In the genomic region with DNA sequence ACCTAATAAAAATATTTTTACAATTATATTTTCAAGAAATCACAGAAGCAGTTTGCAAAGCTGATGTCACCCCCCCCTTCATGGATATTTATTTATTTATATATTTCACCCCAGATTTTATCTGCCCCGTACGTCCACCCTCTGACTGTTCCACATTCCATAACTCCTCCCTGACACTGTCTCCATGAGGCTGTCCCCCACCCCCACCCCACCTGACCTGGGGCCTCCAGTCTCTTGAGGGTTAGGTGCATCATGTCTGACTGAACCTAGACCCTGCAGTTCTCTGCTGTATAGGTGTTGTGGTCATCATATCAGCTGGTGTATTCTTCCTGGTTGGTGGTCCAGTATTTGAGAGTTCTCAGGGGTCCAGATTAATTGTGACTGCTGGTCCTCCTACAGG, we compare ENCODE assay signal across 21 mouse cellular contexts.
A peak's percentile ranks its signal among the peaks of the same experiment; 100 is the strongest.
DNase-seq lines count a peak whose midpoint lies in the region; ATAC-seq and TF ChIP-seq lines count a peak whose summit lies in the region.
"Had no signal": no experiment of that assay in that cellular context is flagged by ENCODE, and none has a peak within 500 bp of the region (broad histone marks: within the 10 kb centered on the region; RNA-seq: fewer than 3 reads in every experiment).

No protein-coding gene starts in this region.

- WGBS in forebrain, embryonic 12.5 days, result 90% methylated on average over 2 of the region's 2 CpGs
- 92% methylated on average over 2 of the region's 2 CpGs for WGBS in forebrain, postnatal 0 days
- WGBS in kidney, postnatal 0 days, result 81% methylated on average over 2 of the region's 2 CpGs
- WGBS in midbrain, embryonic 14.5 days, result 91% methylated on average over 2 of the region's 2 CpGs
- WGBS in midbrain, embryonic 15.5 days, result 89% methylated on average over 2 of the region's 2 CpGs

- no peak for DNase-seq in forebrain, postnatal 0 days
- no peak for DNase-seq in kidney, postnatal 0 days (ENCODE audit: low spot score)
- DNase-seq in kidney, adult 8-10 months, result no peak
- DNase-seq in midbrain, embryonic 14.5 days, result no peak
- DNase-seq: adrenal gland, adult 2 months; adrenal gland, postnatal 10 days; adrenal gland, postnatal 25 days; cerebellum, adult 11 months; cerebellum, adult 18-20 months; cerebellum, adult 8-10 months; cerebellum, adult 9-11 months; cerebellum, postnatal 14 days; cerebellum, postnatal 36 days; embryo, embryonic 11 days had no signal

- H3K27me3 ChIP-seq in forebrain, embryonic 12.5 days, result no peaks in the 10 kb centered on the region
- no peaks in the 10 kb centered on the region for H3K27me3 ChIP-seq in forebrain, postnatal 0 days (ENCODE audit: insufficient read depth, low read length)
- H3K27me3 ChIP-seq in kidney, postnatal 0 days (ENCODE audit: insufficient read depth, low read length), result no peaks in the 10 kb centered on the region
- H3K27me3 ChIP-seq in midbrain, embryonic 14.5 days (ENCODE audit: control insufficient read depth, insufficient read depth, low read length), result no peaks in the 10 kb centered on the region
- no peaks in the 10 kb centered on the region for H3K27me3 ChIP-seq in midbrain, embryonic 15.5 days (replicated peaks)
- H3K27me3 ChIP-seq: embryonic facial prominence, embryonic 13.5 days; embryonic facial prominence, embryonic 15.5 days; forebrain, embryonic 15.5 days had no signal

- H3K36me3 ChIP-seq in forebrain, embryonic 12.5 days (replicated peaks), result no peaks in the 10 kb centered on the region
- H3K36me3 ChIP-seq in forebrain, postnatal 0 days (ENCODE audit: insufficient read depth), result no peaks in the 10 kb centered on the region
- H3K36me3 ChIP-seq in kidney, postnatal 0 days (ENCODE audit: insufficient read depth, low read length), result no peaks in the 10 kb centered on the region
- no peaks in the 10 kb centered on the region for H3K36me3 ChIP-seq in midbrain, embryonic 14.5 days (ENCODE audit: control insufficient read depth, insufficient read depth, low read length)
- no peaks in the 10 kb centered on the region for H3K36me3 ChIP-seq in midbrain, embryonic 15.5 days (replicated peaks)
- H3K36me3 ChIP-seq: embryonic facial prominence, embryonic 13.5 days; embryonic facial prominence, embryonic 15.5 days; forebrain, embryonic 10.5 days; forebrain, embryonic 15.5 days had no signal

- no peak overlapping the region for H3K4me3 ChIP-seq in forebrain, embryonic 12.5 days (replicated peaks)
- no peak overlapping the region for H3K4me3 ChIP-seq in forebrain, postnatal 0 days (ENCODE audit: low read depth, low read length)
- H3K4me3 ChIP-seq in kidney, postnatal 0 days (replicated peaks; ENCODE audit: low read depth, low read length), result no peak overlapping the region
- H3K4me3 ChIP-seq in midbrain, embryonic 14.5 days (replicated peaks; ENCODE audit: low read depth, low read length), result no peak overlapping the region
- no peak overlapping the region for H3K4me3 ChIP-seq in midbrain, embryonic 15.5 days
- H3K4me3 ChIP-seq: embryonic facial prominence, embryonic 13.5 days; embryonic facial prominence, embryonic 15.5 days; erythroblast, embryonic 14.5 days; forebrain, embryonic 10.5 days; forebrain, embryonic 15.5 days had no signal

- 0 out of 2 replicates have a peak, but pooled peaks have one; percentile 30 for ATAC-seq in forebrain, embryonic 12.5 days (ENCODE audit: low FRiP score)
- ATAC-seq in forebrain, postnatal 0 days, result no peak
- ATAC-seq in kidney, postnatal 0 days (replicated peaks; ENCODE audit: low FRiP score, low read depth), result 0 out of 2 replicates have a peak, but pooled peaks have one; percentile 36
- 0 out of 2 replicates have a peak, but pooled peaks have one; percentile 34 for ATAC-seq in midbrain, embryonic 14.5 days (ENCODE audit: low FRiP score, low TSS enrichment)
- ATAC-seq in midbrain, embryonic 15.5 days (replicated peaks), result no peak
- ATAC-seq: forebrain, embryonic 15.5 days had no signal

- no peak overlapping the region for H3K27ac ChIP-seq in forebrain, embryonic 12.5 days
- H3K27ac ChIP-seq in forebrain, postnatal 0 days (ENCODE audit: low read depth, low read length), result no peak overlapping the region
- H3K27ac ChIP-seq in kidney, postnatal 0 days, result no peak overlapping the region
- H3K27ac ChIP-seq in midbrain, embryonic 14.5 days (replicated peaks; ENCODE audit: low read depth, low read length), result no peak overlapping the region
- H3K27ac ChIP-seq in midbrain, embryonic 15.5 days, result no peak overlapping the region
- H3K27ac ChIP-seq: embryonic facial prominence, embryonic 13.5 days; embryonic facial prominence, embryonic 15.5 days; forebrain, embryonic 10.5 days; forebrain, embryonic 15.5 days had no signal

- H3K9me3 ChIP-seq in forebrain, embryonic 12.5 days, result no peaks in the 10 kb centered on the region
- no peaks in the 10 kb centered on the region for H3K9me3 ChIP-seq in forebrain, postnatal 0 days (ENCODE audit: low read length)
- no peaks in the 10 kb centered on the region for H3K9me3 ChIP-seq in kidney, postnatal 0 days (replicated peaks; ENCODE audit: low read length)
- no peaks in the 10 kb centered on the region for H3K9me3 ChIP-seq in midbrain, embryonic 14.5 days (ENCODE audit: control insufficient read depth, low read length)
- H3K9me3 ChIP-seq in midbrain, embryonic 15.5 days, result no peaks in the 10 kb centered on the region
- H3K9me3 ChIP-seq: embryonic facial prominence, embryonic 13.5 days; embryonic facial prominence, embryonic 15.5 days; forebrain, embryonic 10.5 days; forebrain, embryonic 15.5 days had no signal

- no peaks in the 10 kb centered on the region for H3K4me1 ChIP-seq in forebrain, embryonic 12.5 days
- H3K4me1 ChIP-seq in forebrain, postnatal 0 days (ENCODE audit: insufficient read depth), result no peaks in the 10 kb centered on the region
- H3K4me1 ChIP-seq in kidney, postnatal 0 days (replicated peaks; ENCODE audit: insufficient read depth, low read length), result no peaks in the 10 kb centered on the region
- no peaks in the 10 kb centered on the region for H3K4me1 ChIP-seq in midbrain, embryonic 14.5 days (ENCODE audit: control insufficient read depth, insufficient read depth, low read length)
- H3K4me1 ChIP-seq in midbrain, embryonic 15.5 days, result no peaks in the 10 kb centered on the region
- H3K4me1 ChIP-seq: embryonic facial prominence, embryonic 13.5 days; embryonic facial prominence, embryonic 15.5 days; forebrain, embryonic 10.5 days; forebrain, embryonic 15.5 days had no signal

- no peak for TF ChIP-seq CTCF in forebrain, postnatal 0 days (IDR thresholded peaks at IDR 0.05; ENCODE audit: low read depth)
- TF ChIP-seq CTCF in kidney, postnatal 0 days (IDR thresholded peaks at IDR 0.05; ENCODE audit: low read depth), result no peak

- no peak overlapping the region for H3K4me2 ChIP-seq in forebrain, embryonic 12.5 days
- no peak overlapping the region for H3K4me2 ChIP-seq in forebrain, postnatal 0 days (ENCODE audit: low read depth)
- no peak overlapping the region for H3K4me2 ChIP-seq in kidney, postnatal 0 days (ENCODE audit: low read length)
- H3K4me2 ChIP-seq in midbrain, embryonic 14.5 days (ENCODE audit: low read length), result no peak overlapping the region
- H3K4me2 ChIP-seq in midbrain, embryonic 15.5 days, result no peak overlapping the region
- H3K4me2 ChIP-seq: embryonic facial prominence, embryonic 13.5 days; embryonic facial prominence, embryonic 15.5 days; forebrain, embryonic 15.5 days had no signal

- H3K9ac ChIP-seq in forebrain, embryonic 12.5 days, result no peak overlapping the region
- H3K9ac ChIP-seq in forebrain, postnatal 0 days, result no peak overlapping the region
- no peak overlapping the region for H3K9ac ChIP-seq in kidney, postnatal 0 days (ENCODE audit: low read depth, low read length)
- no peak overlapping the region for H3K9ac ChIP-seq in midbrain, embryonic 14.5 days (replicated peaks; ENCODE audit: low read length)
- no peak overlapping the region for H3K9ac ChIP-seq in midbrain, embryonic 15.5 days
- H3K9ac ChIP-seq: embryonic facial prominence, embryonic 13.5 days; embryonic facial prominence, embryonic 15.5 days; forebrain, embryonic 15.5 days had no signal

Comparison
In these comparisons a context has a peak if more than half of its experiments do, and no peak if none do; other contexts are left out.
1. ATAC-seq: peak in forebrain, embryonic 12.5 days (single experiment), kidney, postnatal 0 days (single experiment) and midbrain, embryonic 14.5 days (single experiment); none in forebrain, postnatal 0 days (single experiment) and midbrain, embryonic 15.5 days (single experiment).